Mouse (Mus musculus) forebrain, embryonic 12.5 days (tissue): ENCODE measurements at regions not wholly inside any gene's neighbourhood (a gene's known extent, or its start where the extent isn't known, plus 50 kb on each side); places are given as distances from the start of the nearest gene placed in this dataset.

Experiments used
- ATAC-seq: fragments of 200-750 bp; cut with Nextera tagmentation; 2 replicates; pipeline ENCODE4 v1.8.0; 2017; ENCODE audit warnings: moderate TSS enrichment; ENCODE audit not compliant: low FRiP score
- H3K27ac ChIP-seq: fragments of 300-500 bp; sonication (generic); 2 replicates; pipeline ENCODE4 v1.5.1; 2016; ENCODE audit warnings: mild to moderate bottlenecking
- H3K27me3 ChIP-seq: fragments of 300-500 bp; sonication (generic); 2 replicates; pipeline ENCODE4 v1.6.1; 2016; ENCODE audit warnings: mild to moderate bottlenecking
- H3K36me3 ChIP-seq: fragments of 300-500 bp; sonication (generic); replicated peaks from 2 replicates; pipeline ENCODE4 v1.6.1; 2016; ENCODE audit warnings: mild to moderate bottlenecking
- H3K4me1 ChIP-seq: fragments of 300-500 bp; sonication (generic); 2 replicates; pipeline ENCODE4 v1.6.1; 2016
- H3K4me2 ChIP-seq: fragments of 300-500 bp; sonication (generic); 2 replicates; pipeline ENCODE4 v1.6.1; 2016; ENCODE audit warnings: mild to moderate bottlenecking, moderate library complexity
- H3K4me3 ChIP-seq: fragments of 300-500 bp; sonication (generic); replicated peaks from 2 replicates; pipeline ENCODE4 v1.5.1; 2016; ENCODE audit warnings: mild to moderate bottlenecking
- H3K9ac ChIP-seq: fragments of 300-500 bp; sonication (generic); 2 replicates; pipeline ENCODE4 v1.6.1; 2016; ENCODE audit warnings: mild to moderate bottlenecking
- H3K9me3 ChIP-seq: fragments of 300-500 bp; sonication (generic); 2 replicates; pipeline ENCODE4 v1.6.1; 2016
- WGBS: fragments of 180-500 bp; shearing (Covaris S2); methylation state at CpG from one replicate; pipeline ENCODE4 v1.1.7; 2016; 5-methylcytosine and 5-hydroxymethylcytosine counted together

DNA sequence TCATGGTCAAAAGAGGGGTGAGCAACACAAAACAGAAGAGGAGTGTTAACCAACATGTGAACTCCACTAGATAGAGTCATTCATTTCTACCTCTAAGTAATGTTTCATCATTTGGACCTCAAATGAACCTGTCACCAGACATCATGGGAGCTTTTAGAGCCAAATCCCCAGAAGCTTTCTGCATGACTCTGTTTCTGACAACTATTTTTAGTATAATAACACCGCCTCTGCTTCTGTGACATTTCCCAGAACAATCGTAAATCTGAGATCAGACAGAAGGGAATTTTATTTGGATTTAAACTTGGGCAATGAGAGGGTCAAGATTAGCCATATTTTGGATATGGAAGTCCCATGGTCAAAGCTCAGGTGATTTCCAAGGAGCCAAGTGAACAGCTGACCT is 61.4 kb upstream of the Thbs1 start:
- WGBS: 94% methylated on average over 2 of the region's 2 CpGs
- Histone ChIP-seq H3K27me3 (no peaks in the 10 kb centered on the region), H3K4me3 (no peak overlapping the region), H3K9ac (no peak overlapping the region), H3K9me3 (no peaks in the 10 kb centered on the region), H3K4me2 (no peak overlapping the region), H3K36me3 (no peaks in the 10 kb centered on the region), H3K27ac (no peak overlapping the region), H3K4me1 (no peaks in the 10 kb centered on the region)
- ATAC-seq: no peak

GRCm38 (mm10) chr2:118051610-118052009 is 60.1 kb upstream of the Thbs1 start:
- 98% methylated on average over 3 of the region's 3 CpGs for WGBS
- H3K9me3 ChIP-seq: no peaks in the 10 kb centered on the region
- no peak overlapping the region for H3K27ac ChIP-seq
- no peaks in the 10 kb centered on the region for H3K4me1 ChIP-seq
- no peak overlapping the region for H3K4me2 ChIP-seq
- ATAC-seq: no peak
- H3K36me3 ChIP-seq: no peaks in the 10 kb centered on the region
- no peak overlapping the region for H3K4me3 ChIP-seq
- H3K27me3 ChIP-seq: no peaks in the 10 kb centered on the region
- H3K9ac ChIP-seq: no peak overlapping the region

DNA sequence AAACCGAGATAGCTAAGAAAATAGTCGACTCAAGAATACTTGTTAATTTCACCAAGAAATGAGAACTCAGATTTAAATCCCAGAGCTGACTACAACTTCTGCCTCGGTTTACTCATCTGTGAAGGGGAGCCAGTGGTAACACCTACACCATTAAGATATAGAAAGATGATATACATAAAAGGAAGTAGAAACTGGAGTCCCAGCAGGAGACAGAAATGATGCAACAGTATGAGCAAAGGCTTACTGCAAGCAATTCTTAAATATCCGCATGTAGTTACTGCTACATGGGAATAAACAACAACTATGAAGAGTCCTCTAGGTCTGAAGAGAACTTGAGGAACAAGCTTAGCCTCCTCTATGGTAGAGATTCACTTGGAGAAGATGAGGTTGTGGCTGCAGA is 58.2 kb upstream of the Thbs1 start:
- ATAC-seq: no peak
- 92% methylated on average over 4 of the region's 4 CpGs for WGBS
- no peak overlapping the region for H3K9ac ChIP-seq
- H3K27ac ChIP-seq: no peak overlapping the region
- no peak overlapping the region for H3K4me2 ChIP-seq
- H3K9me3 ChIP-seq: no peaks in the 10 kb centered on the region
- H3K27me3 ChIP-seq: no peaks in the 10 kb centered on the region
- no peaks in the 10 kb centered on the region for H3K4me1 ChIP-seq
- no peaks in the 10 kb centered on the region for H3K36me3 ChIP-seq
- H3K4me3 ChIP-seq: no peak overlapping the region

- WGBS: 92% methylated on average over 6 of the region's 6 CpGs
- Histone ChIP-seq H3K36me3 (no peaks in the 10 kb centered on the region), H3K4me2 (no peak overlapping the region), H3K27me3 (no peaks in the 10 kb centered on the region), H3K9me3 (no peaks in the 10 kb centered on the region), H3K9ac (no peak overlapping the region), H3K4me1 (no peaks in the 10 kb centered on the region), H3K4me3 (no peak overlapping the region), H3K27ac (no peak overlapping the region)
- no peak for ATAC-seq
These were observed 52.9 kb upstream of the Thbs1 start for GRCm38 (mm10) chr2:118058654-118059395.

DNA sequence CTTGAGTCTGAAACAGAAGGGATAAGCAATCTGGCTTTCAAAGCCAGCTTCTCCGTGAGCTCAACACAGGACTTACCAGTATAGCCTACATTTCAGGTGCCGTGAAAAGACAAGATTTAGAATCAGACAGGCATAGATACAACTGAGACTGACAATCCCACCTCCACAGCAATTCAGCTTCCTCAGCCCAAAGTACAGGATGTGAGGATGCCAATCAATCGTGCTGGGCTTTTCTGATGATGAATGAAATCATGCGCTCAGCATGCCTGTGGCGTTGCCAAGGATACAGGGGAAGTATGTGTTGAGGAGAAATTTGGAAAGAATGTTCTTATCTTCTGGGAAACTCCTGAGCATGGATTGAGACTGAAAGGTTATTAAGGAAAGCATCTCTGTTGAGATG is 50.4 kb upstream of the Thbs1 start:
- Histone ChIP-seq H3K36me3 (no peaks in the 10 kb centered on the region), H3K9ac (no peak overlapping the region), H3K4me1 (no peaks in the 10 kb centered on the region), H3K27ac (no peak overlapping the region), H3K27me3 (no peaks in the 10 kb centered on the region), H3K4me2 (no peak overlapping the region), H3K9me3 (no peaks in the 10 kb centered on the region), H3K4me3 (no peak overlapping the region)
- ATAC-seq: no peak
- 79% methylated on average over 5 of the region's 5 CpGs for WGBS
